In genomic region chr4:106705096-106705665, GRCm38 (mm10) we compare ENCODE assay signal across 14 mouse cellular contexts. TPM values are rescaled to one million over a fixed set of nuclear protein-coding genes. Genes with fewer than 3 reads are reported as not detected.
DNase-seq lines count a peak whose midpoint lies in the region; ATAC-seq and TF ChIP-seq lines count a peak whose summit lies in the region.
"Had no signal": no experiment of that assay in that cellular context is flagged by ENCODE, and none has a peak within 500 bp of the region (broad histone marks: within the 10 kb centered on the region; RNA-seq: fewer than 3 reads in every experiment).

No protein-coding gene starts in this region.

- 30% methylated on average over 8 of the region's 8 CpGs for WGBS in hindbrain, embryonic 15.5 days
- 29% methylated on average over 8 of the region's 8 CpGs for WGBS in olfactory bulb, adult 2 months

- no peak for TF ChIP-seq POLR2A in olfactory bulb, adult 2 months (IDR thresholded peaks at IDR 0.05; ENCODE audit: insufficient read depth, low read depth, low read length)

- H3K9ac ChIP-seq in hindbrain, embryonic 15.5 days = no peak overlapping the region

- TF ChIP-seq CTCF in olfactory bulb, adult 2 months (IDR thresholded peaks at IDR 0.05; ENCODE audit: insufficient read depth, low read depth, low read length) = no peak

- no peaks in the 10 kb centered on the region for H3K36me3 ChIP-seq in hindbrain, embryonic 15.5 days

- DNase-seq in embryo, embryonic 10.5 days (ENCODE audit: low spot score) = peak; percentile 21
- no peak for DNase-seq in embryo, embryonic 10 days (ENCODE audit: low spot score)
- DNase-seq in retina, postnatal 1 day = peak; percentile 52
- no peak for DNase-seq in retina, embryonic 14.5 days (ENCODE audit: low spot score)
- DNase-seq in thymus, postnatal 14 days = no peak
- DNase-seq in right cerebral cortex, postnatal 14 days = no peak
- DNase-seq: adrenal gland, postnatal 25 days; embryo, embryonic 11 days; heart, adult 2 months had no signal

- no peak overlapping the region for H3K4me3 ChIP-seq in hindbrain, embryonic 15.5 days
- H3K4me3 ChIP-seq in olfactory bulb, adult 2 months (ENCODE audit: insufficient read depth, low read depth, low read length) = no peak overlapping the region
- H3K4me3 ChIP-seq: heart, adult 2 months; megakaryocyte, embryonic 14.5 days had no signal

- H3K4me1 ChIP-seq in hindbrain, embryonic 15.5 days (replicated peaks) = peaks cover 33% of the 10 kb centered on the region
- peaks cover 37% of the 10 kb centered on the region for H3K4me1 ChIP-seq in olfactory bulb, adult 2 months (ENCODE audit: control insufficient read depth, insufficient read depth, low read length)

- ATAC-seq in hindbrain, embryonic 15.5 days (ENCODE audit: low FRiP score, low read depth) = no peak
- ATAC-seq: intestine, postnatal 0 days had no signal

- no peak overlapping the region for H3K4me2 ChIP-seq in hindbrain, embryonic 15.5 days
- H3K4me2 ChIP-seq: liver, embryonic 11.5 days had no signal

- no peaks in the 10 kb centered on the region for H3K27me3 ChIP-seq in hindbrain, embryonic 15.5 days

- H3K27ac ChIP-seq in hindbrain, embryonic 15.5 days (replicated peaks) = peak overlapping the region; percentile 74
- peak overlapping the region; percentile 61 for H3K27ac ChIP-seq in olfactory bulb, adult 2 months (ENCODE audit: insufficient read depth, low read depth, low read length)
- H3K27ac ChIP-seq: heart, adult 2 months had no signal

- H3K9me3 ChIP-seq in hindbrain, embryonic 15.5 days = no peaks in the 10 kb centered on the region
- H3K9me3 ChIP-seq: megakaryocyte, embryonic 14.5 days had no signal

RNA-seq across cellular contexts. Expression of gene Mroh7, which starts 25.5 kb away (rescaled TPM):
- polyA plus RNA-seq in hindbrain, embryonic 15.5 days (2015; fragmentation: Nextera tagmentation; extraction: Ambion mirVana) = 0.21 and 1.5 TPM in 2 replicates
- not detected in 2 replicates for polyA plus RNA-seq in olfactory bulb, adult 2 months (2012; ENCODE audit: insufficient read depth, insufficient read length, low replicate concordance, missing spikeins)

RNA-seq across cellular contexts. Expression of gene Ttc4, which starts 26.4 kb away (rescaled TPM):
- 131 and 153 TPM in 2 replicates for polyA plus RNA-seq in hindbrain, embryonic 15.5 days (2015; fragmentation: Nextera tagmentation; extraction: Ambion mirVana)
- not detected in 2 replicates for polyA plus RNA-seq in olfactory bulb, adult 2 months (2012; ENCODE audit: insufficient read depth, insufficient read length, low replicate concordance, missing spikeins)

RNA-seq across cellular contexts. Expression of gene Fam151a, which starts 28.5 kb away (rescaled TPM):
- not detected in 2 replicates for polyA plus RNA-seq in hindbrain, embryonic 15.5 days (2015; fragmentation: Nextera tagmentation; extraction: Ambion mirVana)
- polyA plus RNA-seq in olfactory bulb, adult 2 months (2012; ENCODE audit: insufficient read depth, insufficient read length, low replicate concordance, missing spikeins) = not detected in 2 replicates

RNA-seq across cellular contexts. Expression of gene Pars2, which starts 54.3 kb away (rescaled TPM):
- 9.6 and 10.3 TPM in 2 replicates for polyA plus RNA-seq in hindbrain, embryonic 15.5 days (2015; fragmentation: Nextera tagmentation; extraction: Ambion mirVana)
- polyA plus RNA-seq in olfactory bulb, adult 2 months (2012; ENCODE audit: insufficient read depth, insufficient read length, low replicate concordance, missing spikeins) = not detected in 2 replicates

Comparison
In these comparisons a context has a peak if more than half of its experiments do, and no peak if none do; other contexts are left out.
1. DNase-seq: peak in embryo, embryonic 10.5 days (single experiment) and retina, postnatal 1 day (single experiment); none in embryo, embryonic 10 days (single experiment), retina, embryonic 14.5 days (single experiment), thymus, postnatal 14 days (single experiment) and right cerebral cortex, postnatal 14 days (single experiment).